Mouse (Mus musculus) heart, adult 9 months (tissue): ENCODE data around the gene Mthfr.

ENCODE experiments used
- DNase-seq, 2 experiments: peaks; one replicate each; pipeline ENCODE4 v3.0.0; 2022; ENCODE audit warnings: low spot score in 2 of 2

Mthfr gene

DNA sequence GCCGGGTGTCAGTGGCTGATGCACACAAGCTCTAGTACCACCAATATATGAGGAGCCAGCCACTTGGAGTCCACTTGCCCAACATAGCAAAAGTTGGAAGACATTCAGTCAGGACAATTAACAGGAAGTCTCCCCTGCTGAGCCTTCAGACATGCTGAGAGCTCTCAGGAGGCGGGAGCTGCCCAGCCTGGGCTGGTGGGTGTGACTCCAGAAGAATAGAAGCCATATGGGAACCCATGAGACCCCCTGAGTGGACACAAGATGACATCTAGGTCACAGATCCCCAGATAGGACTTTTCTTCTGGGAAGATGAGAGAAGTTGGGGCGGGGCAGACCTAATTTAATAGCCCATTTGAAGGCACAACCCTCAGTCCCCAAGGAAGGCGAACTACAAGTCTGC lies 50.3 kb downstream of the Mthfr start:
- DNase-seq: no peak

DNA sequence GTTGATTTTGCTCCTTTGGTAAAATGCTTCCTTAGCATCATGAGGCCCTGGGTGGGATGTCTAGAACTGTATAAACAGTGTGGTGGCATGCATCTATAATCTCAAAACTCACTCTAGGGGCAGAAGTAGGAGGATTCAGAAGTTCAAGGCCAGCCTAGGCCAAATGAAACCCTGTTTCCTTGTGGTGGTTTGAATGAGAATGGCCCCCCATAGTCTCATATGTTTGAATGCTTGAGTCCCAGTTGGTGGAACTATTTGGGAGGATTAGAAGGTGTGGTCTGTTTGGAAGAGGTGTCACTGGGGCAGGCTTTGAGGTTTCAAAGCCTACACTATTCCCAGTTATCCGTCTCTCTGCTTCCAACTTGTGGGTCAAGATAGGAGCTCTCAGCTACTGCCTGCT lies 52.3 kb downstream of the Mthfr start:
- DNase-seq: no peak

DNA sequence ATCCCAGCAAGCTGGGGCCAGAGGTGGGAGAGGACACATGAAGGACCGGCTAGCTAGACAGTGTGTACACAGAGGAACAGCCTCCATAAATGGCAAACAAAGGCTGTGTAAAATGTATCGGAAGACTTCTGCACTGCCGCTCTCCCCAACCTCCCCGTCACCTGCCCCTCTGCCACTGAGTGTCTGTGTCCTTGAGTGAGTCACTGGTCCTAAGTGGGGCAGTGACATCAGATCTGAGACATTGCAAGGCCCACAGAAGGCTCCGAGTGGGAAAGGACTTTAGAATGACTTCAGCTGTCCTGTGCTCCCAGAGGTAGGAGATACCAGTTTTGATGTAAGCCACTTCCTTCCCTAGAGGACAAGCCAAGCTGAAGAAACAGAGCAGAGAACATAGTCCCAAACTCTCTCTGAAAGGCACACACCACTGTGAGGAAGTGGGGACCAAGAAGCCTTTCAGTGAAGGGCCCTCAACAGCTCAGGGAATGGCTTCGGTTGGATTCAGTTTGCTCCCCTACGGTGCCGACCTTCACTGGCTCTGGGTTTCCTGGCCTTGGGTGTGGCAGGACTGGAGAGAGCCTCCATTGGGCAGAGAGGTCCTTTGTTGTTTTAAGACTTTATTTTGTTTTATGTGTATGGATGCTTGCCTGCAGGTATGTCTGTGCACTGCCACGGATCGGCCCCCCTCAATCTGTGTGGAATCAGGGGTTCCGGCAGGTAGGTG lies 53.8 kb downstream of the Mthfr start:
- no peak for DNase-seq

DNA sequence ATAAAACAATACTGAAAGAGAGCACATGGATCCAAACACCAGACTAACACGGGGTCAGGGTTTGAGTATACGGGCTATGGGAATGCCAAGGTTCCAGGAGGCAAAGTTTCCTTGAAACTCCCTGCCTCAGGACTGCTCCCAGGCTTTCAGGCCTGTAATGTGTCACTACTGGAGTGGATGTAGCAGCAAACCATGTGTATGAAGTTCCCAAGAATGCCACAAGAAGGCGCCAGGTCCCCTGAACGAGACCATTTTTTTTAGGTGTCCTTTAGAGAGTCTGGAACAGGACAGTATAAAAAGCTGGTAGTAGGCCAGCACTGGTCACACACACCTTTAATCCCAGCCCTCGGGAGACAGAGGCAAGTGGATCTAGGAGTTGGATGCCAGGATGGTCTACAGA lies 55.3 kb downstream of the Mthfr start:
- DNase-seq: no peak

DNA sequence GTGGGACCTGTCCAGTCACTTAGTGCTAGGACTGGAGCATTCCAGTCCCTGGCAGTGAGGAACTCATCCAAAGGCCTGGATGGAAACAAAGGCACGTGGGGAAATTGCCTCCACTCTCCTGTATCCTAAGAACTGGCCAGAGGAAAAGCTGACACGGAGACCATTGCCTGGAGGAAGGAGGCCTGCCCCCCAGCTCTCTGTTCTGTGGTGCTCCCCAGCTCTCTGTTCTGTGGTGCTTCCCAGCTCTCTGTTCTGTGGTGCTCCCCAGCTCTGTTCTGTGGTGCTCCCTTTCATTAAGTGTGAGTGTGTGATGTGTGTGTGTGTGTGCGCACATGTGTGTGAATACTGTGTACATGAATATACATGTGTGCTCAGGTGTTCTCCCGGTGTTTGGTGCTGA lies 56.2 kb downstream of the Mthfr start:
- no peak for DNase-seq

DNA sequence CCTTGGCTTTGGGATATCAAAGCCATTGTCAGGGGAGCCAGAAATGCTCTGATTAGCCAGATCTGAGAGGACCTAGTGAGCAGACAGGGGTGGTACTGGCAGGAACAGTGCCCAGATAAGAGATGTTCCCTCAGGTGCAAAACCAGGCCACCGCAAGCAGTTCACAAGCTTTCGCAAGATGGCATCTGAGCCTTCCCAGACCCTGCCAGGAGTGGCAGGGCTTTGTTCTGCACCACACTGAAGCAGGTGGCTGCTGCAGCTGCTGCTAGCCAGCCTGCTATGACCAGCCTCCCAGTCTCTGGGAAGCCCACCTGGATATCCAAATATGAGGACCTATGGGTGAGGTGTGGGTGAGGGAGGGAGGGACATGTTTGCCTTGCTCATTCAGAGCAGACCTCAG lies 59.1 kb downstream of the Mthfr start:
- DNase-seq: no peak

DNA sequence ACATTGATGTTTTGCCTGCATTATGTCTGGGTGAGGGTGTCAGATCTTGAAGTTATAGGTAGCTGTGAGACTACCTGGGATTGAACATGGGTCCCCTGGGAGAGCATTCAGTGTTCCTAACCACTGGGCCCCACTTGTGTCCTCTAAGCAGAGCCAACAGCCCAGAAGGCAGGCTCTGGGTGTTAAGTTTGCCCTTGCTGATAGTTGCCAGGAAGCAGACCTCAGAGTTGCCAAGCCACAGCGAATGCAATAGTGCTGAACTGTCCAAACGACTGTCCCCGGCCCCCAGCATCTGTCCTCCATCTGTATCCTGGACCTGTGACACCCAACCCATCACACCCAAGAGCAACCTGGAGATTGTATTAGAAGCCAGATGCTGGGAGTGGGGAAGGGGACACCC lies 59.8 kb downstream of the Mthfr start:
- no peak for DNase-seq

DNA sequence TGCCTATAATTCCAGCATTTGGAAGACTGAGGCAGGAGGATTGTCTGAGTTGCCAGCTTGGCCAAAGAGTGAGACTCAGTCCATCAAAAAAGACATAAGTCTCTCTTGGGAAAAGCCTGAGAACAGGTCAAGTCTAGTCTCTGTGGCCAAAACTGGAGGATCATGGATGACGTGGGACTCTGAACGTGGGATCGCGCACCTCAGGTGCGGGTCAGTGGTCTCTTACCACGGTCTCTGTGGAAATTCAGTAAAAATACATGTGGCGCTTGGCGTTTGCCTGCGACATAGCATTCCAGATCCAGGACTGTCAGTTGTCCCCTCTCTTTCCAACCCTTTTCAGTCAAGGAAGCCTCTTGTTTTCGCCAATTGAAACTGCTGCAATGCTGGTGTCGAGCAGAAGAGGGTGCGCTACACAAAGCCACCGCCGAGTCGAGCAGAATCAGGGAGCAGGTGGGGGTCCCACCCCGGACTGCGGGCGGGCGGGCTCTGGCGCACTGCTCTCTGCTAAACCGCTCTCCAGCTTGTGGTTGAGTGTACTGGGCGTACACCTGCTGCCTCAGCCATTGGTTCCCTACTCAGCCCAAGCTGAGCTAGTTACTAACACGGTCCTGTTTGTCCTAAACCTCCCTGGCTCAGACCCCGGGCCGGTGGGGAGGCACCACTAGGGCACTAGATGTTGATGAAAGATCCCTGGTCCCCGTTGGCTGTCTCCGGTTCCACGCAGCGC lies 63.1 kb downstream of the Mthfr start:
- peak in 1 of 2 experiments; percentile 58 for DNase-seq

DNA sequence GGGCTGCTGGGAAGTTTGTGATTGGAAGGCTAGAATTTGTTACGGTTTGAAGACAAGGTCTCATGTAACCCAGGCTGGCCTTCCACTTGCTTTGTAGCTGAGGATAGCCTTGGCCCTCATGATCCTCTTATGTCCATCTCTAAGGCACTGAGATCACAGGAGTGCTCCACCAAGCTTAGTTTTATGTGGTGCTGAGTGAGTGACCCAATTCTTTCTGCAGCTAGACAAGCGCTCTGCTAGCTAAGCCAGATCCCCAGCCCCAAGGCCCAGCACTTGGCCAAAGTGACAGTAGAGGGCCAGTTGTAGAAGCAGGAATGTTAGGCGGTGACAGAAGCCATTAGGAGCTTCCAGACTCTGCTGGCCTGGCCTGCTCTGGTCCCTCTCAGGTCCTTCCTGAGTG lies 65.3 kb downstream of the Mthfr start:
- no peak for DNase-seq

DNA sequence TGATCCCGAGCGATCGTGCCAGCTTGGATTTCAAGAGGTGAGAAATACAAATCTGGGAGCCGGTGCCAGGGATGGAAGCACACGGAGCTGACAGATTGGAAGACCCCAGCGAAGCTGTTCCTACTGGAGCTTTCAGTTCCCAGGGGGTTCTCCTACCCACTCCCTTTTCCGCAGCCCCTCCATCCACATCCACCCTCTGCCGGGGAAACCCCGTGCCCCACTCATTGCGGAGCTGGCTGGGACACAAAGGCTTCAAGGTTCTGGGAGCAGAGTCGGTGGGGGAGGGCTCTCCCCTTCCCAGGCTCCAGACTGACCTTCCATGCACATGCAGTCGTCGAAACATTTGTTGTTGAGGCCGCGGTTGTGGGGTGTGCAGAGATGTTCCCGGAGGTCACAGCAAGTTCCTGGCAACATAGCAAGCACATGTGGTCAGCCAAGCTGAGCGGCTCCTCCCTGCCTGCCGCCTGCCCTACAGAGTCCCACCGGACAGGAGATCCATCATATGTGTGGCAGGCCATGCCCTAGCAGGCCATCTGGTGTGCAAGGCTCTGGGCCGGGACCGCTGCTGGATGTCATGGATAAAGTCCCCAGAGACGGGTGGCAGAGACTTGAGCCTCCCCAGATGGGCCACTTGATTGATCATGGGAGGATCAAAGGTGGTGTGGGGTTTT lies 68.9 kb downstream of the Mthfr start:
- no peak for DNase-seq

DNA sequence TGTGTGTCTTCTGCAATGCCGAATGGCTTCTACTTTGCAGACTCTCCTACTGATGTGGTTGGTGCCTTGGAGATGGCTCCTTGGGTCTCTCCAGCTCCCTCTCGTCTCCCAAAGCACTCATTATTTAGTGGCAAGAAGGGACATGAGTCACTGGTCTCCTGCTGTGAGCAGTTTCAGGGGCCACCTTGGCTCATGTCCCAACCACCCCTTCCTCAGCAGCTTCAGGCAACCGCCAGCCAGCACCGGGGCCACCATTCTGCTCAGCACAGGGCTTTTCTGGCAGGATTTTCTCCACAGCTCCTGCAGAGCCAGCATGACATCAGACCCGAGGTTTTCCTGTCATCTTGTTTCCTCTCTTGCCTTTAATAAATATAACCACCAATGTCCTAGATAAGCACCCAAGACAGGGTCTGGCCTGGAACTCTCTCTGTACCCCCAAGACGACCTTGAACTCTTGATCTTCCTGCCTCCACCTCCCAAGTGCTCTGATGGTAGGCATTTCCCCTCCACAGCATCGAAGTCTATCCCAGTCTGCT lies 69.8 kb downstream of the Mthfr start:
- DNase-seq: no peak
